Mouse (Mus musculus) bone marrow macrophage, adult 2 months (primary cell): ENCODE measurements around the gene Esrrg.

Source experiments
- CTCF ChIP-seq: IDR thresholded peaks from 2 replicates; pipeline ENCODE4 v1.5.1; 2012; ENCODE audit warnings: low read depth, mild to moderate bottlenecking, low read length, moderate library complexity
- POLR2A ChIP-seq: IDR thresholded peaks from 2 replicates; pipeline ENCODE4 v1.6.1; 2012; ENCODE audit warnings: mild to moderate bottlenecking, low read depth, low read length, borderline replicate concordance

GRCm38 (mm10) chr1:187968379-187968778 is 359.8 kb downstream of the Esrrg start:
- TF ChIP-seq CTCF = no peak
- no peak for TF ChIP-seq POLR2A
